Mouse (Mus musculus) activated CD4-positive, CD25-positive, alpha-beta regulatory T cell (primary cell): ENCODE measurements around the gene Tpmt. TPM values are rescaled to one million over a fixed set of nuclear protein-coding genes. Genes with fewer than 3 reads are reported as not detected.

Source experiments
- polyA plus RNA-seq, 2 experiments: library from polyadenylated mRNA; unstranded; fragments of 100-300 nt; shearing (Covaris generic); gene quantifications; one replicate each; pipeline ENCODE4 v1.2.1; 2017

Tpmt gene
- 1 to 10 TPM; 3.6 to 6.2 TPM for polyA plus RNA-seq

GRCm38 (mm10) chr13:47044617-47044947 is at the start of gene Tpmt:
Tpmt (minus strand) TSS chr13:47044737.

GRCm38 (mm10) chr13:47043030-47043680 is 1.4 kb downstream of the Tpmt start, which contains the start of gene Kdm1b:
Kdm1b (plus strand) TSS chr13:47043499.

GRCm38 (mm10) chr13:47014334-47015194 is 30.0 kb downstream of the Tpmt start, which contains the start of gene Nhlrc1:
Nhlrc1 (minus strand) TSS chr13:47014850.

Other genes with a start within 250 kb of the Tpmt start
- gene Kif13a, start 114.9 kb downstream of the Tpmt start, polyA plus RNA-seq, result 10 to 100 TPM in 1 of 2 experiments, 1 to 10 TPM in 1; 5.1 to 12.4 TPM
- gene Nhlrc1, start 29.9 kb downstream of the Tpmt start, polyA plus RNA-seq, result 1 to 10 TPM in 1 of 2 experiments, under 1 TPM in 1; 0.62 to 2.4 TPM
- gene Kdm1b, start 1.2 kb downstream of the Tpmt start, polyA plus RNA-seq, result 10 to 100 TPM; 18.1 to 21.3 TPM
- 100 to 1,000 TPM; 195 to 211 TPM for gene Dek, start 61.5 kb upstream of the Tpmt start, polyA plus RNA-seq
- under 1 TPM; 0.21 to 0.39 TPM for gene Rnf144b, start 77.9 kb upstream of the Tpmt start, polyA plus RNA-seq